Mouse (Mus musculus) stomach, postnatal 0 days (tissue): ENCODE results near the gene Rgs4.

Experiments used
- CTCF ChIP-seq: IDR thresholded peaks from 2 replicates; pipeline ENCODE4 v1.5.1; 2016; ENCODE audit warnings: antibody characterized with exemption, low read depth, mild to moderate bottlenecking, moderate library complexity
- EP300 ChIP-seq: optimal IDR thresholded peaks from 2 replicates; pipeline ENCODE3; 2016; ENCODE audit warnings: antibody characterized with exemption

DNA sequence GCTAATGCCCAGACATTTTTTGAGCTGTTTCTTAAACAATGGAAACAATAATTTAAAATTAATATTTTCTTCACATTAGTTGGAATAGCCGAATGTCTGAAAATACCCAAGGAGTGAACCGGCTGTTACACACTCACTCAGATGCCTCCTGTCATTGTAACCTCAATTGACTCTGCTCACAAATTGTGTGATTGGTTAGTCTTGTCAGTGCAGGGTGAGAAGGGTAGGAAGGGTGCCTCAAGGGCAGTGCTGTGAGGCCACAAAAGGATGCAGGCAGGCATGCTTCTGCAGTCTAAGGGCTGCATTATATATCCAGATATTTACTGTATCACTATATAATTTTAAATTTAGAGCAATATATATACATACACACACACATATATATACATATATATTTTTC, 54.4 kb downstream of the Rgs4 start:
- TF ChIP-seq CTCF (no peak), EP300 (no peak)
